Mouse (Mus musculus) heart, adult 2 months (tissue): ENCODE measurements around the gene Ubqln4.

Experiments used
- CTCF ChIP-seq: fragments of 200-600 bp; IDR thresholded peaks from 2 replicates; pipeline ENCODE4 v1.8.1; 2022; ENCODE audit warnings: antibody characterized with exemption, mild to moderate bottlenecking, moderate library complexity
- EP300 ChIP-seq: fragments of 200-500 bp; IDR thresholded peaks from 2 replicates; pipeline ENCODE4 v1.6.1; 2011; ENCODE audit warnings: low read depth, low read length, control low read depth; ENCODE audit not compliant: insufficient read depth
- POLR2A ChIP-seq: fragments of 200-500 bp; IDR thresholded peaks from 2 replicates; pipeline ENCODE4 v1.6.1; 2011; ENCODE audit warnings: mild to moderate bottlenecking, low read depth, low read length, control low read depth; ENCODE audit not compliant: insufficient read depth

- TF ChIP-seq CTCF (no peak), POLR2A (no peak), EP300 (no peak)
These were observed 47.8 kb upstream of the Ubqln4 start for GRCm38 (mm10) chr3:88505765-88506164.
